Mouse (Mus musculus) heart, embryonic 12.5 days (tissue): ENCODE measurements around the gene Aunip. TPM values are rescaled to one million over a fixed set of nuclear protein-coding genes. Genes with fewer than 3 reads are reported as not detected.

ENCODE experiments used
- ATAC-seq: fragments of 200-750 bp; cut with Nextera tagmentation; 2 replicates; pipeline ENCODE4 v1.8.0; 2017; ENCODE audit warnings: moderate TSS enrichment, moderate library complexity; ENCODE audit not compliant: insufficient number of reproducible peaks, low FRiP score
- H3K27ac ChIP-seq: fragments of 300-500 bp; sonication (generic); 2 replicates; pipeline ENCODE4 v1.5.1; 2016; ENCODE audit warnings: mild to moderate bottlenecking, moderate library complexity; ENCODE audit not compliant: poor library complexity, severe bottlenecking
- H3K27me3 ChIP-seq: fragments of 300-500 bp; sonication (generic); replicated peaks from 2 replicates; pipeline ENCODE4 v1.6.1; 2016; ENCODE audit warnings: mild to moderate bottlenecking, moderate library complexity
- H3K36me3 ChIP-seq: fragments of 300-500 bp; sonication (generic); 2 replicates; pipeline ENCODE4 v1.6.1; 2016; ENCODE audit warnings: mild to moderate bottlenecking, moderate library complexity
- H3K4me1 ChIP-seq: fragments of 300-500 bp; sonication (generic); replicated peaks from 2 replicates; pipeline ENCODE4 v1.6.1; 2016; ENCODE audit warnings: mild to moderate bottlenecking
- H3K4me2 ChIP-seq: fragments of 300-500 bp; sonication (generic); 2 replicates; pipeline ENCODE4 v1.6.1; 2016; ENCODE audit warnings: mild to moderate bottlenecking, moderate library complexity
- H3K4me3 ChIP-seq: fragments of 300-500 bp; sonication (generic); 2 replicates; pipeline ENCODE4 v1.5.1; 2016; ENCODE audit warnings: mild to moderate bottlenecking
- H3K9ac ChIP-seq: fragments of 300-500 bp; sonication (generic); 2 replicates; pipeline ENCODE4 v1.6.1; 2016; ENCODE audit warnings: mild to moderate bottlenecking, moderate library complexity
- H3K9me3 ChIP-seq: fragments of 300-500 bp; sonication (generic); replicated peaks from 2 replicates; pipeline ENCODE4 v1.6.1; 2016; ENCODE audit warnings: mild to moderate bottlenecking, moderate library complexity
- WGBS: fragments of 180-500 bp; shearing (Covaris S2); methylation state at CpG from one replicate; pipeline ENCODE4 v1.1.7; 2016; 5-methylcytosine and 5-hydroxymethylcytosine counted together
- polyA plus RNA-seq: library from polyadenylated mRNA; unstranded; fragments of >200 nt; fragmentation: Nextera tagmentation; extraction: Ambion mirVana; gene quantifications from 2 replicates; pipeline ENCODE4 v1.2.1, GENCODE M21; 2016

The Aunip gene
- polyA plus RNA-seq, 1 experiment from 2014 or later, result 12.0 TPM

DNA sequence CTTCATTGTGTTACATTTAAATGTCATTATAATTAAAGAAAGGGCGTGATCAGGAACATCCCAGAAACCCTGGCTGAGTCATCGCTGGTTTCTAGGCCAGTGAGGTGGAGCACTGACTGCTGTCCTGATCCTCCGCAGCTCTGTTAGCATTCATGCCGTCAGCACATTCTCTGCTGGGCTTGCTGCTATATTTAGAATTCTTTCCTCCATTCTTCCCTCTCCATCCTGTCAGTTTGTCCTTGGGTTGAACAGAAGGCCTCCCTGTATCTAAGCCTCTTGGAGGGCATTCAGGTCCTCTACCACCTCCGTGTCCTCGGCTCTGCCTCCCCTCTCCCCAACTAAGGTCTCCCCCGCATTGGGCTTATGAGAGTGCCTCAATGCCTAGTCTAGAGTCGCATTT, 6.2 kb downstream of the Aunip start:
- WGBS, result 22% methylated on average over 8 of the region's 8 CpGs
- Histone ChIP-seq H3K9ac (peak overlapping the region; percentile 33; the same call in 1 of the 2 replicates), H3K27ac (peak overlapping the region; percentile 99), H3K4me1 (peaks cover 55% of the 10 kb centered on the region), H3K4me2 (peak overlapping the region; percentile 50), H3K36me3 (peaks cover 13% of the 10 kb centered on the region), H3K9me3 (no peaks in the 10 kb centered on the region), H3K27me3 (no peaks in the 10 kb centered on the region), H3K4me3 (no peak overlapping the region)
- peak; percentile 64; the same call in 1 of the 2 replicates for ATAC-seq

DNA sequence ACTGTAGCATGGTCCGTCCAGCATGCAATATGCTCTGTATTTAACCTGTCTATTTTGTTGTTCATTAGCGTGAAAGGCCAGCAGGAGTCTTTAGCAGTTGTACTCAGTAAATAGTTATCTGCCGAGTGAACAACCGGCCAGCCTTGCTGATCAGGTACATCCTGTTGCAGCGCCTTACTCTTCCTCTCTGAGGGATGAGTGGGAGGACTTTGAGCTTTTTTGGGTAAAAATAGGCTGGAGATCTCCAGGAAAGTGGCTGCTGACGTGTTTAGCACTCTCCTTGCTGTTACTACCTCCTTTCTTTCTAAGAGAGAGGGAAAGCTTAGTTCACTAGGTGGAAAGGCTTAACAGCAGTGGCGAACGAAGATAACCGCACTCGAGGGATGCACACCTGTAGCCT, 6.9 kb downstream of the Aunip start:
- H3K4me1 ChIP-seq, result peaks cover 52% of the 10 kb centered on the region
- H3K4me2 ChIP-seq, result peak overlapping the region; percentile 50
- H3K4me3 ChIP-seq, result no peak overlapping the region
- H3K36me3 ChIP-seq, result peaks cover 17% of the 10 kb centered on the region
- no peaks in the 10 kb centered on the region for H3K27me3 ChIP-seq
- peak overlapping the region; percentile 33 for H3K9ac ChIP-seq
- H3K9me3 ChIP-seq, result no peaks in the 10 kb centered on the region
- peak overlapping the region; percentile 99 for H3K27ac ChIP-seq
- no peak for ATAC-seq
- 61% methylated on average over 10 of the region's 10 CpGs for WGBS

DNA sequence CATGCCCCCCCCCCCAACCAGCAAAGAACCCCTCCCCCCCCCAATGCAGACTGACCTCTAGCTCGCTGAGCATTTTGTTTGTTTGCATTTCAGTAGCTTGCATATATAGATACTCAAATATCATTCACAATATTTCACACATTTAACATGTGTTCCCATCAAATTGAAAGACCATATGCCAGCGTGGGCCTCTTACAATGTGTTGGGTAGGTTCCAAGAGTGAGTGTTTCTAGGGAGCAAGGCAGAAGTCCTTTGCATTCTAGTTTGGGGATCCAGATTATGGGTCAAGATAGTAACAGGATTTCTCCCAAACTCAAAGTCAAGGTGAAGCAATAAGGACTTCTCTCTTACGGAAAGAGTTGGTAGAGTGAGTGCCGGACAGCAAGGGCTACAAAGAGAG, 7.7 kb downstream of the Aunip start:
- peaks cover 25% of the 10 kb centered on the region for H3K36me3 ChIP-seq
- H3K4me1 ChIP-seq, result peaks cover 47% of the 10 kb centered on the region
- H3K4me3 ChIP-seq, result no peak overlapping the region
- no peak overlapping the region for H3K4me2 ChIP-seq
- 91% methylated on average over 4 of the region's 4 CpGs for WGBS
- no peaks in the 10 kb centered on the region for H3K9me3 ChIP-seq
- H3K27me3 ChIP-seq, result no peaks in the 10 kb centered on the region
- ATAC-seq, result no peak
- H3K27ac ChIP-seq, result no peak overlapping the region
- H3K9ac ChIP-seq, result no peak overlapping the region

DNA sequence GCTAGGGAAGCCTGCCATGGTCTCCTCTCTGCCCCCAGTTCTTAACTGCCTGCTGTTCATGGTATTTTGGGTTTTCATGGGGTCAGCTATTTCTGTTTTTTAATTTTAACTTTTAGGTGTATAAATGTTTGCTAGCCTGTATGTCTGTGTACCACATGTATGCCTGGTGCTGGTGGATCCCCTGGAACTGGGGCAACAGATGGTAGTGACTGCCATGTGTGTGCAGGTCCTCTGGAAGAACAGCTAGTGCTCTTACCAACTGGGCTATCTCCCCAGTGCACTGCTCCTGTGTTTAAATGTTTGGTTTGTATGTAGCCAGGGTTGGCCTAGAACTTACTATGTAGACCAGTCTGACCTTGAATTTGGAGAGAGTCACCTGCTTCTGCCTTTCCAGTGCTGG, 8.5 kb downstream of the Aunip start:
- H3K9me3 ChIP-seq, result no peaks in the 10 kb centered on the region
- H3K27ac ChIP-seq, result no peak overlapping the region
- no peaks in the 10 kb centered on the region for H3K27me3 ChIP-seq
- H3K4me1 ChIP-seq, result peaks cover 40% of the 10 kb centered on the region
- ATAC-seq, result no peak
- no peak overlapping the region for H3K4me2 ChIP-seq
- peaks cover 32% of the 10 kb centered on the region for H3K36me3 ChIP-seq
- no peak overlapping the region for H3K4me3 ChIP-seq
- H3K9ac ChIP-seq, result no peak overlapping the region

DNA sequence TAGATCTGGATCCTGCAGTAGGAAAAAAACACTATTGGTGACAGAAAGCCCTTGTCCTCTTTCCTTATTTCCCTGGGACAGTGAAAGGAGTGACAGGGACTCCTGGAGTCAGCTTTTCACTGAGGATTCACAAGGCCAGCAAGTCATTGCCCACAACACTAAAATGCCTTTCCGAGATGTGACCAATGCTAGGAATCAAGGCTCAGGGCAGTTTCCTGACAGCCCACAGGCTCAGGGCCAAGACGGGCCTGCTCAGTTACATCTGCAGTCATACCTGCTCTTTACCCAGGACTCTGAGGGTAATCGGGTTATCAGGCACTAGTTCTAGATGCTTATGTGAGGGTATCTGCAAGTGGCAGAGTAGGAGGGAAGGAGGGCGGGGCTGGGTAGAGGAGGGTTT, 12.6 kb downstream of the Aunip start:
- peaks cover 3% of the 10 kb centered on the region for H3K4me1 ChIP-seq
- no peak overlapping the region for H3K4me3 ChIP-seq
- no peak overlapping the region for H3K4me2 ChIP-seq
- ATAC-seq, result no peak
- no peaks in the 10 kb centered on the region for H3K27me3 ChIP-seq
- no peak overlapping the region for H3K9ac ChIP-seq
- WGBS, result 84% methylated on average over 4 of the region's 4 CpGs
- H3K9me3 ChIP-seq, result no peaks in the 10 kb centered on the region
- H3K27ac ChIP-seq, result no peak overlapping the region
- peaks cover 72% of the 10 kb centered on the region for H3K36me3 ChIP-seq

DNA sequence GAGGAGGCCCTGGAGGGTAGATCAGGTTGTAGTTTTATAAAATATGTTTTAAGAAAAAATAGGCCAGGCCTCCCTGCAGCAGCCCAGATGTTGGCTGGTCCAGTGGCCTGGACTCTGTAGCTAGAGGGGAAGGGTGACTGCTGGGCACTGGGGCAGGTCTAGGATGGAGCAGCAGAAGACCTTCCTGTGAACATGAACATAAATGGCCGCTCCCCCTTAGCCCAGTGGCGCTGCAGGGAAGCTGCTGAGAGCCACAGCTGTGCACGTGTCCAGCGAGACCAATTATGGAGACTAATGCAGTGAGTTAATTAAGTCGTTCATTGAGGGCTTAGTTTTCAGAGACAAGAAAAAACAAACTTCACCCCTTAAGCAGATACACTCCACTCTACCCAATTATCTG, 15.0 kb downstream of the Aunip start:
- no peaks in the 10 kb centered on the region for H3K27me3 ChIP-seq
- H3K4me3 ChIP-seq, result no peak overlapping the region
- H3K36me3 ChIP-seq, result peaks cover 90% of the 10 kb centered on the region
- no peak overlapping the region for H3K9ac ChIP-seq
- no peak for ATAC-seq
- H3K4me1 ChIP-seq, result no peaks in the 10 kb centered on the region
- no peak overlapping the region for H3K27ac ChIP-seq
- no peak overlapping the region for H3K4me2 ChIP-seq
- no peaks in the 10 kb centered on the region for H3K9me3 ChIP-seq
- 86% methylated on average over 5 of the region's 5 CpGs for WGBS

DNA sequence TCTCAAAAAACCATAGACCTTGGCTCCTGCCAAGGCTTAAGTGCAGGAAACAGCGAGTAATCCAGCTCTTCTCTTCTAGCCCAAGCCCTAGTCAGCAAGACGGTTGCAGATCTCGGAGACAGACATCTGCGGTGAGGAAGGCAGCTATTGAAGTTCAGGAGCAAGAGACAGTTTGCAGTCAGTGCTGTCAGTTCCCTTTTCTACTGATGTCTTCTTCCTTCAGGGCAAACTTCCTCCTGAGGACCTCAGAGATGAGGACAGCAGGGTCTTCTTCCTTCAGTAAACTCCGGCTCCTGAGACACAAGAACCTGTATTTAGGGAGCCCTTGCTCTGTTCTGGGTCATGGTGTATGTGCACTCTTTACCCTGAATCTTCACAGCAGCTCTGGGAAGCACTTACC, 15.4 kb downstream of the Aunip start:
- Histone ChIP-seq H3K36me3 (peaks cover 92% of the 10 kb centered on the region), H3K9me3 (no peaks in the 10 kb centered on the region), H3K4me3 (no peak overlapping the region), H3K9ac (no peak overlapping the region), H3K4me2 (no peak overlapping the region), H3K27ac (no peak overlapping the region), H3K27me3 (no peaks in the 10 kb centered on the region), H3K4me1 (peaks cover under 1% of the 10 kb centered on the region; the same call in 1 of the 2 replicates)
- ATAC-seq, result no peak
- 79% methylated on average over 5 of the region's 5 CpGs for WGBS

DNA sequence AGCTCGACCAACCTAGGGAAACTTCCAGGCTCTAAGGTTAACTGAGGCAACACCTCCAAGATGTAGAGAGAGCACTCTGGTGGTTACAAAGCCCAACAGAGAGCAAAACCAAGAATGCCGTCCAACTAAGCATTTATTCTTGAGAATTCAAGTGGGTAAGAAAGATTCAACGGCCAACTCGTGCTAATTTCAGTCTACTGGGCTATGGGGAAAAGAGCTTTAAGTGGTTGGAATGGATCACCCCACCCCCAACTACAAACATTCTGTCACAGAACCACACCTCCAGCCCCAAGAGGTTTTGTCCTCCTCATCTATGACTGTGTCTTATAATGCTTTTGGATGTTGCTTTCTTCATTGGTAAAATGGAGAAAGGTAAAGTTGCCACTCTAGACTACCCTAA, 22.1 kb downstream of the Aunip start:
- H3K4me1 ChIP-seq, result peaks cover 33% of the 10 kb centered on the region
- no peak overlapping the region for H3K4me2 ChIP-seq
- WGBS, result 65% methylated on average over 4 of the region's 4 CpGs
- peaks cover 40% of the 10 kb centered on the region for H3K36me3 ChIP-seq
- H3K9ac ChIP-seq, result no peak overlapping the region
- no peak overlapping the region for H3K4me3 ChIP-seq
- no peak for ATAC-seq
- H3K27me3 ChIP-seq, result no peaks in the 10 kb centered on the region
- H3K9me3 ChIP-seq, result no peaks in the 10 kb centered on the region
- H3K27ac ChIP-seq, result no peak overlapping the region

DNA sequence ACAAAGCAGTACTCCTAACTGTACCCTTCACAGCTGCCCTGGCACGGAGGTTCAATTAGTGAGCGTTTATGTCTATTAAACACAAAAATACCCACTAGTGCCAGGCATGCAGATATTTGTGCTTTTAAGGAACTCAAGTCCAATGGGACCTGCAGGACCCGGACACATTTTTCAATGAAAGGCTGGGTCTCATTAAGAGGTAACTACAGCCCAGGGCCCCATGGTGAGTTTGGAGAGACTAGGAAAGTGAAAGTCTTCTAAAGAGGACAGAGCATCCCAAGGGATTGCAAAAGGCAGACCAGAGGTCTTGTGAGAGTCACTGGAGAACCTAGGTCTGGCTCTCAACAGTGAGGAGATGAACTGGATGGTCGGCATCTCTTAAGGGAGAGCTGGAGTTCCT, 22.6 kb downstream of the Aunip start:
- H3K36me3 ChIP-seq, result peaks cover 40% of the 10 kb centered on the region
- 83% methylated on average over 4 of the region's 4 CpGs for WGBS
- H3K4me3 ChIP-seq, result peak overlapping the region; percentile 99
- ATAC-seq, result no peak
- peaks cover 33% of the 10 kb centered on the region for H3K4me1 ChIP-seq
- H3K4me2 ChIP-seq, result peak overlapping the region; percentile 95
- H3K9ac ChIP-seq, result peak overlapping the region; percentile 96
- no peaks in the 10 kb centered on the region for H3K9me3 ChIP-seq
- no peaks in the 10 kb centered on the region for H3K27me3 ChIP-seq
- H3K27ac ChIP-seq, result 0 out of 2 replicates have a peak overlapping the region, but pooled peaks have one; percentile 97

DNA sequence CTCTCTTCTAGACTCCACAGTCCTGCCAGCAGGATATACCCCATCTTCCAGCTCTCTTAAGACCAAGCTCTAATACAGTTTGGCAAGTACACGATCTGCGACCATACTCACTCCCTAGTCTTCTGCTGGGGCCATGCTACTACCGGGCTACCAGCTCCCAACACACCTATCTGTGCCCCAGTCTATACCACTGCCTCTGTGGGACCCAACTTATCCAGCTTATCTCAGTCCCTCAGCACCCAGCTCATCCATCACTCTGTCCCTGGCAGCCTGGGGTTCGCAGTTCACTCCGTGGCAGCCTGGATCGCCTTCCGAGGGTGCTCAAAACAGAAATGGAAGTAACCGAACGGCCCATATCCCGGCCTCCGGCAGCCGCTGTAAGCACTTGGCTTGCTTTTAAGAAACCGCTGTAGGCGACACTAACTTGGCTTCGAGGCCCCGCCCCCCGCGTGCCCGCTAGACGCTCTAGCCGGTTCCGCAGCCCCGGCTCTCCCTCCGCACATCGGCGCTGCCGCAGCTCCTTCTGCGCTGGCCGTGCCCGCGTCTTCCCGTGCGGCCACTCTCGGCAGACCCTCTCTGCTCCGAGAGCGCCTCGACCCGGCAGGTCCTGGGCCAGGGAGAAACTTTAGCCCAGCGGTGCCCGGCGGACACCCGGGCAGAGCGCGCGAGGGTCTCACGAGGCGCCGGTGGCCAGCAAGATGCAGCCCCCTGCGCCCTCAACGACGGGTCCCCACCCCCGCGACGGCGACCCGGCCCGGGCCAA, 23.5 kb downstream of the Aunip start:
- under 1% methylated on average over 57 of the region's 57 CpGs for WGBS
- peak; percentile 36; the same call in 1 of the 2 replicates for ATAC-seq

DNA sequence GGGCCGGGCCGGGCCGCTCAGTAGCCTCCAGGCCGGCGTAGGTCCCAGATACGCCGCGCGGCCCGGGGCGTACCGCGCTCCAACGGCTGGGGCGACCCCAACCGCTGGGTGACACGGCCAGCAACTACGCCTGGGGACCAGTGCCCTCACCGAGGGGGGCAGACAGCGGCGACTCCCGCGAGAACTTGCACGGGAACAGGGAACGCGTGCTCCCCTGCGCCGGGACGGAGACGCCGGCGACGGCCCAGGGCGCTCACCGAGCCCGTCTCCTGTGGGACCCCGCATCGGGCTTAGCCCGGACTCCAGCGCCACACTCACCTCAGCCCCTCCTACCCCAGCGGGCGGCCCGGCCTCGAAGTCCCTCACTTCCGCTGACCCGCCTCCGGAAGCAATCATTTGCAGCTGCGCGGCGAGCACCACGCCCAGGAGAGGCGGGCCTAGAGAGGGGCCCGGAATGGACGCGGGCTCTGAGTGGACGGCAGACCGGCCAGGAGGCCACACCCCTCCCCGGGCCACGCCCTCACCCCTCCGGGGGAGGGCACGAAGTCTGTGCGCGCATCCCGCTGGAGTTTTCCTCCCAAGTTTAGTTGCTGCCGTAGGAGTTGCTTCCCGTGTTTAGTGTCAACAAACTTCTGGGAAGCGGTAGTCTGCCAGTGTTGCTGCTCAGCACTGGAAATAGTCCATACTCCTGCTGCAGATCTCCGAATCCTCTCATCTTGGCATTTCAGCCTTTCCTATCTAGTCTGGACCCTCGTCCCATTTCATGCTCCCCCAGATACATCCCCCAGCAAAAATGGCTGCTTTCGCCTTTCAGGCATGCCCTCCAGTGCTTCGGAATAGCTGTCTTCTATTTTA, 24.4 kb downstream of the Aunip start, which contains the start of gene Mtfr1l:
TSS of gene Mtfr1l (minus strand) at position 456 of the 855 bp plus-strand sequence.
- ATAC-seq, result peak; percentile 97
- H3K36me3 ChIP-seq, result peaks cover 40% of the 10 kb centered on the region
- peaks cover 33% of the 10 kb centered on the region for H3K4me1 ChIP-seq

More for the DNA sequence above, 23.5 kb downstream of the Aunip start:
- peak overlapping the region; percentile 96 for H3K9ac ChIP-seq
- peak overlapping the region; percentile 95 for H3K4me2 ChIP-seq
- no peaks in the 10 kb centered on the region for H3K27me3 ChIP-seq
- H3K4me1 ChIP-seq, result peaks cover 33% of the 10 kb centered on the region
- H3K4me3 ChIP-seq, result peak overlapping the region; percentile 99
- H3K27ac ChIP-seq, result peak overlapping the region; percentile 97
- peaks cover 40% of the 10 kb centered on the region for H3K36me3 ChIP-seq
- H3K9me3 ChIP-seq, result no peaks in the 10 kb centered on the region

More for the DNA sequence above, 24.4 kb downstream of the Aunip start, which contains the start of gene Mtfr1l:
- Histone ChIP-seq H3K9ac (peak within 1 kb of the TSS; percentile 96), H3K27ac (peak within 1 kb of the TSS; percentile 97), H3K9me3 (no peaks in the 10 kb centered on the region), H3K4me2 (peak within 1 kb of the TSS; percentile 95), H3K27me3 (no peaks in the 10 kb centered on the region), H3K4me3 (peak within 1 kb of the TSS; percentile 99)
- under 1% methylated on average over 71 of the region's 71 CpGs for WGBS
